Mouse (Mus musculus): ENCODE measurements around the gene Utf1. TPM values are rescaled to one million over a fixed set of nuclear protein-coding genes. Genes with fewer than 3 reads are reported as not detected.

The Utf1 gene
- not detected for polyA plus RNA-seq (2014; fragmentation: Illumina TruSeq; extraction: RNeasy Lipid Tissue Mini Kit (QIAGEN cat#74804); ENCODE audit: low read depth, low replicate concordance)

GRCm38 (mm10) chr7:139943674-139944281, at the start of gene Utf1:
Gene Utf1 (plus strand): TSS chr7:139943789.

GRCm38 (mm10) chr7:139894655-139895557, 48.7 kb upstream of the Utf1 start, which contains the start of gene Kndc1:
Gene Kndc1 (plus strand): TSS chr7:139894696.

GRCm38 (mm10) chr7:139978278-139978892, 34.8 kb downstream of the Utf1 start, which contains the start of gene 6430531B16Rik:
Gene 6430531B16Rik (minus strand): TSS chr7:139978755.

GRCm38 (mm10) chr7:139992406-139992805, 48.8 kb downstream of the Utf1 start, which contains the start of gene Adam8:
Gene Adam8 (minus strand): TSS chr7:139992562.

Other genes with a start within 250 kb of the Utf1 start
- gene Adgra1, start 109.6 kb upstream of the Utf1 start, polyA plus RNA-seq (2014; fragmentation: Illumina TruSeq; extraction: RNeasy Lipid Tissue Mini Kit (QIAGEN cat#74804); ENCODE audit: low read depth, low replicate concordance) = 3.8 TPM
- 0.17 TPM for gene Kndc1, start 49.1 kb upstream of the Utf1 start, polyA plus RNA-seq (2014; fragmentation: Illumina TruSeq; extraction: RNeasy Lipid Tissue Mini Kit (QIAGEN cat#74804); ENCODE audit: low read depth, low replicate concordance)
- gene 6430531B16Rik, start 35.0 kb downstream of the Utf1 start, polyA plus RNA-seq (2014; fragmentation: Illumina TruSeq; extraction: RNeasy Lipid Tissue Mini Kit (QIAGEN cat#74804); ENCODE audit: low read depth, low replicate concordance) = not detected
- 0.23 TPM for gene Adam8, start 48.8 kb downstream of the Utf1 start, polyA plus RNA-seq (2014; fragmentation: Illumina TruSeq; extraction: RNeasy Lipid Tissue Mini Kit (QIAGEN cat#74804); ENCODE audit: low read depth, low replicate concordance)
- gene Zfp511, start 92.6 kb downstream of the Utf1 start, polyA plus RNA-seq (2014; fragmentation: Illumina TruSeq; extraction: RNeasy Lipid Tissue Mini Kit (QIAGEN cat#74804); ENCODE audit: low read depth, low replicate concordance) = 10.6 TPM
- gene Tubgcp2, start 92.9 kb downstream of the Utf1 start, polyA plus RNA-seq (2014; fragmentation: Illumina TruSeq; extraction: RNeasy Lipid Tissue Mini Kit (QIAGEN cat#74804); ENCODE audit: low read depth, low replicate concordance) = 25.7 TPM
- gene Msx3, start 105.3 kb downstream of the Utf1 start, polyA plus RNA-seq (2014; fragmentation: Illumina TruSeq; extraction: RNeasy Lipid Tissue Mini Kit (QIAGEN cat#74804); ENCODE audit: low read depth, low replicate concordance) = not detected
- gene Caly, start 138.8 kb downstream of the Utf1 start, polyA plus RNA-seq (2014; fragmentation: Illumina TruSeq; extraction: RNeasy Lipid Tissue Mini Kit (QIAGEN cat#74804); ENCODE audit: low read depth, low replicate concordance) = not detected
- gene Prap1, start 149.6 kb downstream of the Utf1 start, polyA plus RNA-seq (2014; fragmentation: Illumina TruSeq; extraction: RNeasy Lipid Tissue Mini Kit (QIAGEN cat#74804); ENCODE audit: low read depth, low replicate concordance) = not detected
- 21.3 TPM for gene Fuom, start 158.7 kb downstream of the Utf1 start, polyA plus RNA-seq (2014; fragmentation: Illumina TruSeq; extraction: RNeasy Lipid Tissue Mini Kit (QIAGEN cat#74804); ENCODE audit: low read depth, low replicate concordance)
- 10.3 TPM for gene Paox, start 172.0 kb downstream of the Utf1 start, polyA plus RNA-seq (2014; fragmentation: Illumina TruSeq; extraction: RNeasy Lipid Tissue Mini Kit (QIAGEN cat#74804); ENCODE audit: low read depth, low replicate concordance)
- 264 TPM for gene Echs1, start 172.7 kb downstream of the Utf1 start, polyA plus RNA-seq (2014; fragmentation: Illumina TruSeq; extraction: RNeasy Lipid Tissue Mini Kit (QIAGEN cat#74804); ENCODE audit: low read depth, low replicate concordance)
- 7.0 TPM for gene Mtg1, start 193.8 kb downstream of the Utf1 start, polyA plus RNA-seq (2014; fragmentation: Illumina TruSeq; extraction: RNeasy Lipid Tissue Mini Kit (QIAGEN cat#74804); ENCODE audit: low read depth, low replicate concordance)
- gene Sprn, start 211.1 kb downstream of the Utf1 start, polyA plus RNA-seq (2014; fragmentation: Illumina TruSeq; extraction: RNeasy Lipid Tissue Mini Kit (QIAGEN cat#74804); ENCODE audit: low read depth, low replicate concordance) = 1.6 TPM
- gene Olfr522, start 221.0 kb downstream of the Utf1 start, polyA plus RNA-seq (2014; fragmentation: Illumina TruSeq; extraction: RNeasy Lipid Tissue Mini Kit (QIAGEN cat#74804); ENCODE audit: low read depth, low replicate concordance) = not detected
- not detected for gene Olfr523, start 229.4 kb downstream of the Utf1 start, polyA plus RNA-seq (2014; fragmentation: Illumina TruSeq; extraction: RNeasy Lipid Tissue Mini Kit (QIAGEN cat#74804); ENCODE audit: low read depth, low replicate concordance)